Mouse (Mus musculus): ENCODE data around the gene Smug1.
A peak's percentile ranks its signal among the peaks of the same experiment; 100 is the strongest.

Smug1 gene

GRCm38 (mm10) chr15:103146627-103147421 is 20.1 kb downstream of the Smug1 start:
- peak in 1 of 2 experiments; percentile 61 for DNase-seq (ENCODE audit: inconsistent age in 2 of 2, low spot score in 1 of 2)

DNA sequence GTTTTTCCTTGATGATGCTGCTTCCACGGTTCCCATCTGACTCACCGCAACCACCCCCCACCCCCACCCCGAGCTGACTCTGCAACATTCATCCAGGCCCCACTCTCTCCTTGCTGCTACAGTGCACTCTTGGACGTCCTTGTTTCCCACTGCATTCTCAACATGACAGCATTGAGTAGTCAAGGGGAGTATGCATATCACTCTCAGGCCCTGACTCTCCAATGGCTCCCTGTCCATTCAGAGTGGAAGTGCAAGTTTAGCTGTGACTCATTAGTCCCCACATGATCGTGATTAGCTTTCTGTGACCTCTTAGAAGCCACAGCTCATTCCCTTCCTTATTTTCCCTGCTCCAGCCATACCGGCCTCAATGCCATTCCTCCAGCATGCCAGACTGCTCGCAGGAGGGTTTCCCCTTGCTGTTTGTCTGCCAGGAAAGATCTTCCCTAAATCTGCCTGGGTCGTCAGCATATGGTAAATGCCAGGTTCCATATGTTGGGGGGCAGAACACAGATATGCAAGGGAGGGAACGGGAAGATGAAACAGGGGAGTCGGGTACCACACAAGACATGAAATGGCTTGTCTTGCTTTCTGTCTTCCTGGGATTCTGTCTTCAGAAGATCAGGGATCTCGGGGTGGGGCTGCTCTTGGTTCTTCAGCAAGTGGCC is 21.1 kb downstream of the Smug1 start:
- no peak for DNase-seq (ENCODE audit: inconsistent age in 2 of 2, low spot score in 1 of 2)

DNA sequence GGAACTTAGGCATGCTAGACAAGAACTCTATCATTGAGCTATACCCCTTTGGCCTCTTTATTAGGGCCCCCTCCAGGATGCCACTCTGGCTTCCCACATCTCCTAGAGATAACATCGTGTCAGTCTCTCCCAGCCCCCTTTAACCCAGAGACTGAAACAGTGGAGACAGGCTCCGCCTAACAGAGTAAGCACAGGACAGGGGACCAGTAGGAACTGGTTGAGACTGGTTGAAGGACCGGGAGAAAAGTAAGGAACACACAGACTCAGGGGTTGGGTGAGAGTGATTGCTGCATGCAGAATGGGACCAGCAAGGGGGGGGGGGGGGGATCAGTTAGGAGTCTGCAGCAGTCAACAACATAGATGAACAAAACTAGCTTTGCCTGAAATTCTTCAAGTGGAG is 22.7 kb downstream of the Smug1 start:
- no peak for DNase-seq (ENCODE audit: inconsistent age in 2 of 2, low spot score in 1 of 2)

DNA sequence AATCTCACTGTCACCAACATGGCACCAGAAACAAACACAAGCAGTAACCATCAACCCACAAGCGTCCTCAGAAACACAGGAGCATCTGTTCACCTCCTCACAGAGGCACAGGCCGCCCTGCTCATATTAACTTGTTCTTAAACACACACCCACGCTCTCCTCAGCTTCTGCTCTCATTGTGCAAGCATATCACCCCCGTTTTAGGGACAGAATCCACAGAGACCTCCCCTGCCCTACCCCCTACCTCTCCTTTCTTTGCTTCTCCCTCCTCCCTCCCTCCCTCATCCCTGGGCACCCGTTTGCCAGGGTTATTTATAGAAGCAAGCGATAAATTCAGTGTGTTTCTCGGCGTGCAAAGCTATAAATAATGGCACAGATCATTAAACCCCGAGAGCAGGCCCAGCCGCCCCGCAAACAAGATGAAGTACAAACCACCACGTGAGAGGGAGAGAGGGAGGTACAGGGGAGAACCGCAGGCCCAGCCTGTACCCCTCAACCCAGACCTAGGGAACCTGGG is 31.4 kb downstream of the Smug1 start:
- no peak for DNase-seq (ENCODE audit: inconsistent age in 2 of 2, low spot score in 1 of 2)

GRCm38 (mm10) chr15:103134277-103135086 is 32.4 kb downstream of the Smug1 start:
- peak in 1 of 2 experiments; percentile 61 for DNase-seq (ENCODE audit: inconsistent age in 2 of 2, low spot score in 1 of 2)

- no peak for DNase-seq (ENCODE audit: inconsistent age in 2 of 2, low spot score in 1 of 2)
These were observed 33.1 kb downstream of the Smug1 start for GRCm38 (mm10) chr15:103133761-103134160.

GRCm38 (mm10) chr15:103130729-103131128 is 36.2 kb downstream of the Smug1 start:
- DNase-seq (ENCODE audit: inconsistent age in 2 of 2, low spot score in 1 of 2), result peak in 1 of 2 experiments; percentile 70

- no peak for DNase-seq (ENCODE audit: inconsistent age in 2 of 2, low spot score in 1 of 2)
These were observed 37.6 kb downstream of the Smug1 start for GRCm38 (mm10) chr15:103129289-103129688.

GRCm38 (mm10) chr15:103128056-103128833 is 38.6 kb downstream of the Smug1 start:
- DNase-seq (ENCODE audit: inconsistent age in 2 of 2, low spot score in 1 of 2), result no peak

- DNase-seq (ENCODE audit: inconsistent age in 2 of 2, low spot score in 1 of 2), result no peak
These were observed 40.9 kb downstream of the Smug1 start for GRCm38 (mm10) chr15:103125982-103126381.

GRCm38 (mm10) chr15:103124254-103124653 is 42.6 kb downstream of the Smug1 start:
- DNase-seq (ENCODE audit: inconsistent age in 2 of 2, low spot score in 1 of 2), result no peak

DNA sequence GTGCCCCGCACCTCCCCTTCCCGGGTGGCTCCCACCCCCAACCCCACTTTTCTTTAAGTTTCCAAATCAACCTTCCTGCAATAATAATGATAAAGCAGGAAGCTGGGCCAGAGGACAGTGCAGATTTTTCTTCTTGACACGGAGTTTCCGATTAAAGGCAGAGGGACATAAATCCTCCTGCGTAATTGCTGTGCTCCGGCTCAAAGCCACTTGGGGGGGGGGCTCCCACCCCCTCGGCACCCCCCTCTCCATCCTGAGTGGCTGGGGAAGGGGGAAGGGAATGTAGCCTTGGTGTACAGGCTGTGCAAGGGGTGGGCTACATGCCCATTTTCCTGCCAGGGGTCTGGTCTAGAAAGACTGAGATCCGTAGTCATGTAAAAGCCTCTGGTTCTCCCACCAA is 43.5 kb downstream of the Smug1 start:
- DNase-seq (ENCODE audit: inconsistent age in 2 of 2, low spot score in 1 of 2), result no peak

GRCm38 (mm10) chr15:103122372-103122771 is 44.5 kb downstream of the Smug1 start:
- no peak for DNase-seq (ENCODE audit: inconsistent age in 2 of 2, low spot score in 1 of 2)

- DNase-seq (ENCODE audit: inconsistent age in 2 of 2, low spot score in 1 of 2), result peak; percentile 76 to 80
These were observed 45.5 kb downstream of the Smug1 start for GRCm38 (mm10) chr15:103121416-103121815.

DNA sequence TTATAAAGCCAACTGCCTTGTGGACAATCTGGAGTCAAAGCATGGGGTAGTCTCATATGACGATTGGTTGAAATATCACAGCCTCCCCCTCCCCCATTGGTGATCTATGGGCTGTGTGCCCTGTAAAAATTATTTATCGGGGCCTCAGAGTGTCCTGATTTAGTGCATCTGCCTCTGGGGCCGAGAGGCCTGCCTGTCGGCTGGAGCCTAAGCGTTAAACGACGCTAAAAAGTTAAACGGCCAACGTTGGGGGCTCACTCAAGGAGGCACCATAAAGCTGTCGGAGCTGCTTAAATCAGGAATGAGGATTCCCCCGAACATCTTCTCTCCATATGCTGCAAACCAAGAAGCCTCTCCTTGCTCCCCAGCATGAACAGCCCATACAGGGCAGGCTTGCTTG is 46.3 kb downstream of the Smug1 start:
- DNase-seq (ENCODE audit: inconsistent age in 2 of 2, low spot score in 1 of 2), result no peak

GRCm38 (mm10) chr15:103115726-103116125 is 51.2 kb downstream of the Smug1 start:
- no peak for DNase-seq (ENCODE audit: inconsistent age in 2 of 2, low spot score in 1 of 2)

DNA sequence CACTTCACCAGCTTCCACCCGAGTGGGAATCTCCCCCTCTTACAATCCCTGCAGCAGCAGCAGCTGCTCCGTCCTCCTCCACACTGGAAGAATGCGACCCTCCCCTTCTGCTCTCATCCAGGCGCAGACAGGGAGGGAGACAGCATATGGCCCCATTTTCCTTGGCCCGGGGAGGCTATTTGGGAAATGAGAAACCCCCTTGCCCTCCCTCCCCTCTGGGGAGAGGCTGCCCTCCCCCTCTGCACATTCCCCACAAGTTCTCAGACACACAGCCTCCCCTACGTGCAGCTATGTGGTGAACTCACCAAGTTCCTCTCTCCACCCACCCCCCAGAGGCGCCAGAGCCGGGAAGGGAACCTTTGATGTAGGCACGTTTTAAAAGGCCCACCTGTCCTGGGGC is 51.6 kb downstream of the Smug1 start:
- no peak for DNase-seq (ENCODE audit: inconsistent age in 2 of 2, low spot score in 1 of 2)

DNA sequence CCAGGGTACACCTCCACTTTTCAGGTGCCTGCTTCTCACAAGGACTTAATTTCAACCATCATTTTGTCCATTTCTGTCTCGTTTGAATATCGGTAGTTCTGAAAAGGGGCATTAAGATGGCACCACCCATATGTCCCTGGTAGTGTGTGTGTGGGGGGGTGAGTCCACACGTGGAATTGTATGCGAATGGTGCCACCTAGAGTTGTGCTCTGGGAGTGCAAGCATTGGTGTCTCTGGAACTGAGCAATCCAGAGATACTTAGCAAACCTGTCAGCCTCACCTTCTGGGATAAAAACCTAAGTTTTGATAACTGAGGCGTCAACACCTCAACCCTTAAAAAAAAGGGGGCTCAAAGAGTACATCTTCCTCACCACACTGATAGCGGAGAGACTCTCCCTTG is 53.8 kb downstream of the Smug1 start:
- DNase-seq (ENCODE audit: inconsistent age in 2 of 2, low spot score in 1 of 2), result no peak

GRCm38 (mm10) chr15:103112309-103112708 is 54.6 kb downstream of the Smug1 start:
- no peak for DNase-seq (ENCODE audit: inconsistent age in 2 of 2, low spot score in 1 of 2)

- DNase-seq (ENCODE audit: inconsistent age in 2 of 2, low spot score in 1 of 2), result no peak
These were observed 57.0 kb downstream of the Smug1 start for GRCm38 (mm10) chr15:103109940-103110339.

Measured in adrenal gland, adult (tissue).